Mouse (Mus musculus) bone marrow macrophage, adult 2 months (primary cell): ENCODE measurements around the gene Rbms1.

ENCODE experiments used
- CTCF ChIP-seq: IDR thresholded peaks from 2 replicates; pipeline ENCODE4 v1.5.1; 2012; ENCODE audit warnings: low read depth, mild to moderate bottlenecking, low read length, moderate library complexity
- POLR2A ChIP-seq: IDR thresholded peaks from 2 replicates; pipeline ENCODE4 v1.6.1; 2012; ENCODE audit warnings: mild to moderate bottlenecking, low read depth, low read length, borderline replicate concordance

DNA sequence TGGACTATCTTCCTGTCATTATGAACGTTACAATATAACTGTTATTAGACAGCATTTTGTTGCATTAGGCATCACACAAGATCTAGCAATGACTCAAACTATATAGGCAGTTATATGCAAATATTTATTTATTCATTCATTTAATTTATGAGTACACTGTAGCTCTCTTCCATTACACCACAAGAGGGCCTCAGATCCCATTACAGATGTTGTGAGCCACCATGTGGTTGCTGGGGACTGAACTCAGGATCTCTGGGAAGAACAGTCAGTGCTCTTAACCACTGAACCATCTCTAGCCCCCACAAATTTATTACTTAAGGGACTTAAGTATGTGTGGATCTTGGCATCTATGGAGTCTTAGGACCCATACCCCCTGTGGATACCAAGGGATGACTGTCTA lies 214.4 kb downstream of the Rbms1 start:
- TF ChIP-seq POLR2A (no peak), CTCF (no peak)
